Mouse (Mus musculus): ENCODE measurements around the gene Spata31d1a.

- TF ChIP-seq CTCF (IDR thresholded peaks at IDR 0.05; ENCODE audit: borderline replicate concordance, insufficient read depth, low read length) = no peak
- TF ChIP-seq POLR2A (IDR thresholded peaks at IDR 0.05; ENCODE audit: low read depth, low read length) = no peak
Observed at GRCm38 (mm10) chr13:59719475-59719874, 9.3 kb upstream of the Spata31d1a start.
